Mouse (Mus musculus) embryo, embryonic 10.5 days (tissue): ENCODE data around the gene Klc2.
A peak's percentile ranks its signal among the peaks of the same experiment; 100 is the strongest.
"Not testable (repeated sequence)": the region's sequence is repeated elsewhere in the genome, so short reads cannot be mapped to it uniquely, and the experiment has no call there.

Experiments
- DNase-seq: peaks from one replicate; pipeline ENCODE4 v3.0.0-alpha.2; 2015; ENCODE audit warnings: low spot score

Klc2 gene

GRCm38 (mm10) chr19:5106074-5106473 lies 12.3 kb downstream of the Klc2 start:
- DNase-seq: no peak

- peak; percentile 84 for DNase-seq
These were observed 19.8 kb downstream of the Klc2 start, which contains the start of gene Cnih2 for GRCm38 (mm10) chr19:5098363-5099143. TSS of gene Cnih2 (minus strand) at chr19:5098521.

DNA sequence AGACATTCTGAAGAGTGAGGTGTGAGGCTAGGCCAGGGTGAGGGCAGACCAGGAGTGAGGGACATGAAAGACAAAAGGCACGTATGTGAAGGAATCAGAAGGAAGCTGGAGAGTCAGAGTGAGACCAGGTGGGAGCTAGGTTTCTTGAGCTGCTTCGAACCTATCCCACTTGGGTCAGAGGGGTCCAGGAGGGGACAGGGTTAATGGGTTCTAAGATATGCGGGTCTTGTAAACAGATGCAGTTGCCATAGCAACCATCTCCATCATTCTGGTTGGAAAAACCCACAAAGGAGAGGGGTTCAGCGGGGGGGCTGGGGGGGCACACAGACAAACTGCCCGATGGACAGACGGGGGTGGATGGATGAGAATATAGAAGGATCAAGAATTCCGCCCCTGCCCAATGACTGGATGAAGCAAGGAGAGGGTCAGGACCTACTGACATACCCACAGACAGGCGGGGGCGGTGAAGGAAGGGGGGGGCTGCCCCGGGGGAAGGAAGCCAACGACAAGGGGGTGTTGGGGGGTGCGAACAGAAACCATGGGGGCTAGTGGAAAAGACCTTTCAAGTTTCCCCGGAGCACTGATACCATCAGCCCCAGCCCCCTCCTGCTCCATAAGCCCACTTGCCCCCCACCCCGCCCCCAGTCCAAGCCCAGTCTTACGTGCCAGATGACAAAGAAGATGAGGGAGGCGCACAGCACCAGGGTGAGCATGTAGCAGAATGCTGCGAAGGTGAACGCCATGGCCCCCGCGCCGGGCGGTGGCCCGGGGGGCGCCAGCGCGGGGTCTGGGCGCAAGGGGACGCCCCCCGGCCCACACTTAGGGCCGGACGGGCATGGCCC lies 20.6 kb downstream of the Klc2 start:
- peak; percentile 65 for DNase-seq

GRCm38 (mm10) chr19:5095887-5096474 lies 22.4 kb downstream of the Klc2 start:
- DNase-seq: no peak

DNA sequence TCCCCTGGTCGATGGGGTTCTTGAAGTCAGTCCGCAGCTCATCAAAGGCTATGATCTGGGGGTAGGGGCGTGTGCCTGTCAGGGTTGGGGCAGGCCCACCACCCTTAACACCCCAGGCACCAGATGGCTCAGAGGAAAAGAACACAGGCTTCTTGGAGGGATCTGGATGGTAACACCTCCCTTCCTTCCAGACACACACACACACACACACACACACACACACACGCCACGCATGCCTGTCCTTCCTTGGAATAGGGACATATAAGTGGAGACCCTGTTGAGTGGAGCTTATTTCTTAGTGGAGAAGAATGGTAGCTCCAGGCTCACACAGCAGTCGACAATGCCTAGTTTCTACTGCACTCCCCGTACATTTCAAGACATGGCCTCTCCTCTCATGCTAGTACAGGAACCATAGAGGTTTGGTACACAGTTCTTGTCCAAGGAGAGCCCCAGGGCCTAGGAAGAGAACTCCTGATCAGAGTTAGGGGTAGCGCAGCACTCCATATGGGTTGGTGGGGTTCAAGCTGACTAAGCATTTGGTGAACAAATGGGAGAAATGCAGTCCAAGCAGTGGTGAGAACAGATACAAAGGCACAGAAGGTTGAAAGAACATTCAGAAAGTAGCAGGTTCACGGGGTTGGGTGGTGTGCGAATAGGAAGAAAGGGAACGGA lies 23.5 kb downstream of the Klc2 start:
- DNase-seq: no peak

GRCm38 (mm10) chr19:5094243-5094632 lies 24.1 kb downstream of the Klc2 start:
- DNase-seq: peak; percentile 98

GRCm38 (mm10) chr19:5093481-5094242 lies 24.7 kb downstream of the Klc2 start:
- DNase-seq: no peak

GRCm38 (mm10) chr19:5092083-5092482 lies 26.3 kb downstream of the Klc2 start:
- DNase-seq: no peak

DNA sequence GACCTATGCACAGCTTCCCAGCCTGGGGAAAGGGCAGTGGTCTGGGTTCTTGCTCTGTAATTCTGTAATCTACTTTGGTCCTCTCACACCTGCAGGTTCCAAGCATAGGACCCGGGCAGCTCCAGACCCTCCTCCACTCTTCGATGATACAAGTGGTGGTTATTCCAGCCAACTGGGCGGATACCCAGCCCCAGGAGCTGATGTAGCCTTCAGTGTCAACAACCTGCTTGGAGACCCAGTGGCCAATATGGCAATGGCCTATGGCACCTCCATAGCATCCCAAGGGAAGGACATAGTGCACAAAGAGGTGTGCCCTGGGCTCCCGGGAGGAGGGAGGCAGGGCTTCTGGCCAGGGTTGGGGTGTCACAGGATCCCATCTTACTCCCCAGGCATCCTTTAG lies 29.0 kb downstream of the Klc2 start:
- no peak for DNase-seq

- DNase-seq: peak; percentile 99
These were observed 30.3 kb downstream of the Klc2 start, which contains the start of gene Yif1a for GRCm38 (mm10) chr19:5087884-5088728. TSS of gene Yif1a (plus strand) at chr19:5088538.

DNA sequence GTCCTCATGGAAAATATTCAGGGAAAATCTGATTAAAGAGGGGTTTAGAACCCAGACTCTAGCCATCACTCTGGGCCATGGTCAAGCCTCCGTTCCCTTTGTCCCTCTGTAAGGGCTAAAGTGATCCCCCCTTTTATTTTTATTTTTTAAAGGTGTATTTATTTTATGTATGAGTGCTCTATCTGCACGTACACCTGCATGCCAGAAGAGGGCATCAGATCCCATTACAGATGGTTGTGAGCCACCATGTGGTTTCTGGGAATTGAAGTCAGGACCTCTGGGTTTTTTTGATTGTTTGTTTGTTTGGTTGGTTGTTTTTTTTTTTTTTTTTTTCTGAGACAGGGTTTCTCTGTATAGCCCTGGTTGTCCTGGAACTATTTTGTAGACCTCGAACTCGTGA lies 31.8 kb downstream of the Klc2 start:
- DNase-seq: not testable (repeated sequence)

DNA sequence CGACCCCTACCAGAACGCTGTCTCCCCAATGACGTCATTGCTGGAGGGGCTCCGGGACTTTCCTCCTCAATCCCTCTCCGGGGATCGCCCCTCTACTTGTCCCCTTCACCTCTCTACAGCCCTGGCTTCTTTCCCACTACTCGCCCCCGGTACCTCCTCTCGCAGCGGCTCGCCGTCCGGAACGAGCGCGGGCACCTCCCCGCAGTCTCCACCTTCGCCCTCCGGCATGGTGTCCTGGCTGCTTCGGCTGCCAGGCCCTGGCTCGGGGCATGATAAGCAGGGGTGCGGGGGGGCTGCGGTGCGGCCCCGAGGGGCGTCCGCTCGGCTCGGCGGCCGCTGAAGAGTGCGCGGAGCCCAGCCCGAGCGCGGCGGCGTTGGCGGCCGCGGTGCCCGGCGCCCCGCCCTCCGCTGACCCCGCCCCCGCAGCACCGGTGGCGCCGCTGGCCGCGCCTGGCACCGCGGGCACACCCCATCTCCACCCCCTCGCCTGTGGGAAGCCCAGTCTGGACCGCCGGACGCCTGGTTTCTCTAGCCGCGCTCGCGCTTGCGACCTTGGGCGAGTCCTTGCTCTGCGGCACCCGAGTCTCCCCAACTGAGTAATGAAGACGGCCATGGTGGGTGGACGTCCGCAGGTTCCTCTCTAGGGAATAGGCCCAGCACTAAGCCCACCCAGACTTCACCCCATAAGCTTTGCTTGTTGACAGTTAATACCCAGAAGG lies 33.1 kb downstream of the Klc2 start, which contains the start of gene Tmem151a:
TSS of gene Tmem151a (minus strand) at position 387 of the 719 bp plus-strand sequence.
- DNase-seq: no peak

DNA sequence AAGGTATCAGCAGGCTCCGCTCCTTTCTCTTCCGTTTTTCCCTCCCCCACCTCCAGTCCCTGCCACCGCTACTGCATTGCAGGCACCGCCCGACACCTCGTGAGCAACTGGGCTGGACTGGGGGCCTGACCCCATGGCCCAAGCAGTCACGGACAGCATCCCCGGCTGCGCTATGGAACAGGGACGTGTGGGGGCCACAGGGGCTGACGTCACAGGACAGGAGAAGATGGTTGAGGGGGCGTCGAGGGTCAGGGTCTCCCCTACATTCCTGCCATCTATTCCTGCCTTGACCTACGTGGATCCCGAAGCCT lies 33.6 kb downstream of the Klc2 start:
- DNase-seq: no peak

- DNase-seq: no peak
These were observed 34.2 kb downstream of the Klc2 start for GRCm38 (mm10) chr19:5083961-5084833.

DNA sequence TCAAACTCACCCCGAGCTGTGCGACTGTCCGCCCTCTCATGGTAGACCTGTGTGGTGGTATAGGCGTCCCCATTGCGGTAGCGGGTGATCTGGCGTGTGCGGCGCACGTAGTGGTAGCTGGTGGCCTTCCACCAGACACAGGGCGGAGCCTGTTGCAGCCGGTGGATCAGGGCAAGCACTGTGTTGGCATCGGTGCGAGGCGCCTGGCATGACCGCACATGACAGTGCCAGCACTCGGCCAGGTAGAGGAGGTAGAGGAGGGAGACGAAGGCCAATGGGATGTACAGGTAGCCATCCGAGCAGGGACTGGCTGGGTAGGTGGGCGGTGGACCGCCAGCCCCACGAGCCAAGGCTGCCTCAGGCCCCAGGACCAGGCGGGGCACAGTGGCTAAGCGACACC lies 35.8 kb downstream of the Klc2 start:
- no peak for DNase-seq

- no peak for DNase-seq
These were observed 36.4 kb downstream of the Klc2 start for GRCm38 (mm10) chr19:5082005-5082404.

DNA sequence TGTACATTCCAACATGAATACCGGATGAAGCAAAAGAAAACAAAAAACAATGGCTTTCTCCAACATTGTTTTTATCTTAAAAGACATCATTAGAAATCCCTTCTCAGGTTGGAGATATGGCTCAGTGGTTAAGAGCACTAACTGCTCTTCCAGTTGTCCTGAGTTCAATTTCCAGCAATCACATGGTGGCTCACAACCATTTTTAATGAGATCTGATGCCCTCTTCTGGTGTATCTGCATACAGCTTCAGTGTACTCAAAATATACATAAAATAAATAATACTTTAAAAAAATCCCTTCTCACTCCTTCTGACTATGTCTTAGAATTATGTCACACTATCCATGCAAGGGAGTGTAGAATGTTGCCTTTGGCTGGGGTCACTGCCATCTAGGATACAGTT lies 39.1 kb downstream of the Klc2 start:
- DNase-seq: no peak

DNA sequence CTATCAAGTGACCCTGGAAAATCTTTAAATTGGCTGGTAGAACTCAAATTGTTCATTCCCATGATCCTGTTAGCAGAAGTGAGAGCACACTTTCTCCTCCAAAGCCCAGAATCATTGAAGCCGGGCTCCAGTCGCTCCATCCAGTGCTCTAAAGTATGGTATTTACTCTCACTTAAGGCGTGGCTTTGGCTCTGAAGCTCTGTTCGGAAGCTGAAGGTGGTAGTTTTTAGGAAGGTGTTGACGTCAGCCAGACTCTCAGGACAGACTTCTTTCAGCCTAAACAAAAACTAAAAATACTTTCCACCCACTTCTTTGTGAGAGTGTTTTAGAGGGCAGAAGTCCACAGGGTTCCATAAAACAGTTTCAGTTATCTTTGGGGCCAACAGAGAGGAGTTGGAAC lies 44.8 kb downstream of the Klc2 start:
- no peak for DNase-seq

DNA sequence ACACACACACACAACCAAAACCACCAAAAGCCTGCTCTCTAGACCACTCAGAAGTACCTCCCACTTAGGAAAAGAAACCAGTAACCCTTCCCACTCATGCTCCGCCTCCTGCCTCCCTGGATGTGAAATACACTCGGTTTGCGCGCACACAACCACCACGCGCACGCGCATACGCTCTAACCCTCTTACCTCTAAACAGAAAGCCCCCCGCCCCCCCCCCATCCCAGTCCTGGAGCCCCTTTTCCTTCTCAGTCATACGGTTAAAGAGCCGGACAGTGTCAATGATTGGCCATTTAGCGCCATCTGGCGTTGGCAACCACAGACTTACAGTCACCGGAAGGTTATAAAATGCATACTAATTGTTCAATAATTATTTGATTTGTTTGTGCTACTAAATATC lies 45.3 kb downstream of the Klc2 start:
- peak; percentile 91 for DNase-seq
